Mouse (Mus musculus) stomach, embryonic 14.5 days (tissue): ENCODE measurements around the gene Acbd4. TPM values are rescaled to one million over a fixed set of nuclear protein-coding genes. Genes with fewer than 3 reads are reported as not detected.
A peak's percentile ranks its signal among the peaks of the same experiment; 100 is the strongest.

Experiments used
- ATAC-seq: fragments of 200-750 bp; cut with Nextera tagmentation; 2 replicates; pipeline ENCODE4 v1.8.0; 2017; ENCODE audit warnings: low read depth, moderate TSS enrichment; ENCODE audit not compliant: insufficient number of reproducible peaks, insufficient read depth, low FRiP score
- H3K27ac ChIP-seq: fragments of 300-500 bp; sonication (generic); 2 replicates; pipeline ENCODE4 v1.5.1; 2014; ENCODE audit warnings: mild to moderate bottlenecking, low read length, moderate library complexity, mixed read lengths
- H3K27me3 ChIP-seq: fragments of 300-500 bp; sonication (generic); 2 replicates; pipeline ENCODE4 v1.6.1; 2014; ENCODE audit warnings: low read length, control low read depth, mixed read lengths; ENCODE audit not compliant: control insufficient read depth, insufficient read depth
- H3K36me3 ChIP-seq: fragments of 300-500 bp; sonication (generic); 2 replicates; pipeline ENCODE4 v1.6.1; 2014; ENCODE audit warnings: mild to moderate bottlenecking, control low read depth, low read length, moderate library complexity, mixed read lengths; ENCODE audit not compliant: control insufficient read depth, insufficient read depth
- H3K4me1 ChIP-seq: fragments of 300-500 bp; sonication (generic); 2 replicates; pipeline ENCODE4 v1.6.1; 2014; ENCODE audit warnings: low read length, control low read depth, mixed read lengths; ENCODE audit not compliant: control insufficient read depth, insufficient read depth
- H3K4me2 ChIP-seq: fragments of 300-500 bp; sonication (generic); replicated peaks from 2 replicates; pipeline ENCODE4 v1.6.1; 2014; ENCODE audit warnings: low read depth, low read length, control low read depth
- H3K4me3 ChIP-seq: fragments of 300-500 bp; sonication (generic); 2 replicates; pipeline ENCODE4 v1.5.1; 2014; ENCODE audit warnings: low read depth, low read length, control low read depth
- H3K9ac ChIP-seq: fragments of 300-500 bp; sonication (generic); replicated peaks from 2 replicates; pipeline ENCODE4 v1.6.1; 2014; ENCODE audit warnings: low read depth, mild to moderate bottlenecking, control low read depth, low read length, moderate library complexity, mixed read lengths
- H3K9me3 ChIP-seq: fragments of 300-500 bp; sonication (generic); 2 replicates; pipeline ENCODE4 v1.6.1; 2016; ENCODE audit warnings: low read depth, low read length, control low read depth; ENCODE audit not compliant: control insufficient read depth
- WGBS: fragments of 180-500 bp; shearing (Covaris S2); extraction: QIAGEN DNeasy Blood & Tissue Kit; methylation state at CpG from one replicate; pipeline ENCODE4 v1.1.7; 2014; 5-methylcytosine and 5-hydroxymethylcytosine counted together
- polyA plus RNA-seq: library from polyadenylated mRNA; unstranded; fragments of >200 nt; fragmentation: Nextera tagmentation; extraction: Ambion mirVana; gene quantifications from 2 replicates; pipeline ENCODE4 v1.2.1, GENCODE M21; 2014

Gene Acbd4
- polyA plus RNA-seq, 1 experiment from 2014 or later = 17.7 TPM

GRCm38 (mm10) chr11:103136039-103136577, 34.6 kb downstream of the Acbd4 start:
- no peaks in the 10 kb centered on the region for H3K9me3 ChIP-seq
- ATAC-seq = no peak
- no peak overlapping the region for H3K27ac ChIP-seq
- H3K4me1 ChIP-seq = peaks cover 22% of the 10 kb centered on the region
- no peak overlapping the region for H3K4me3 ChIP-seq
- H3K4me2 ChIP-seq = no peak overlapping the region
- 69% methylated on average over 8 of the region's 8 CpGs for WGBS
- no peak overlapping the region for H3K9ac ChIP-seq
- no peaks in the 10 kb centered on the region; the same call in none of the 2 replicates for H3K36me3 ChIP-seq
- H3K27me3 ChIP-seq = no peaks in the 10 kb centered on the region

GRCm38 (mm10) chr11:103139951-103140762, 38.7 kb downstream of the Acbd4 start:
- no peaks in the 10 kb centered on the region; the same call in none of the 2 replicates for H3K36me3 ChIP-seq
- no peak overlapping the region for H3K4me2 ChIP-seq
- H3K9me3 ChIP-seq = no peaks in the 10 kb centered on the region
- no peaks in the 10 kb centered on the region for H3K27me3 ChIP-seq
- ATAC-seq = no peak
- 74% methylated on average over 14 of the region's 14 CpGs for WGBS
- no peak overlapping the region for H3K4me3 ChIP-seq
- H3K4me1 ChIP-seq = peaks cover 31% of the 10 kb centered on the region
- no peak overlapping the region for H3K9ac ChIP-seq
- peak overlapping the region; percentile 87 for H3K27ac ChIP-seq

- 0 out of 2 replicates have a peak overlapping the region, but pooled peaks have one; percentile 4 for H3K4me2 ChIP-seq
- H3K4me3 ChIP-seq = no peak overlapping the region
- H3K27me3 ChIP-seq = no peaks in the 10 kb centered on the region
- no peak overlapping the region for H3K9ac ChIP-seq
- no peaks in the 10 kb centered on the region for H3K9me3 ChIP-seq
- peaks cover 31% of the 10 kb centered on the region for H3K4me1 ChIP-seq
- no peaks in the 10 kb centered on the region; the same call in none of the 2 replicates for H3K36me3 ChIP-seq
- peak overlapping the region; percentile 87 for H3K27ac ChIP-seq
- 43% methylated on average over 6 of the region's 6 CpGs for WGBS
- ATAC-seq = no peak
These were observed 39.2 kb downstream of the Acbd4 start for GRCm38 (mm10) chr11:103140763-103141100.

- H3K27ac ChIP-seq = peak overlapping the region; percentile 87
- no peak overlapping the region for H3K9ac ChIP-seq
- 18% methylated on average over 11 of the region's 11 CpGs for WGBS
- no peaks in the 10 kb centered on the region; the same call in none of the 2 replicates for H3K36me3 ChIP-seq
- H3K9me3 ChIP-seq = no peaks in the 10 kb centered on the region
- H3K4me1 ChIP-seq = peaks cover 31% of the 10 kb centered on the region
- H3K27me3 ChIP-seq = no peaks in the 10 kb centered on the region
- no peak overlapping the region for H3K4me3 ChIP-seq
- ATAC-seq = peak; percentile 62
- H3K4me2 ChIP-seq = 0 out of 2 replicates have a peak overlapping the region, but pooled peaks have one; percentile 4
These were observed 39.8 kb downstream of the Acbd4 start for GRCm38 (mm10) chr11:103141101-103141943.

- Histone ChIP-seq H3K9ac (no peak overlapping the region), H3K9me3 (no peaks in the 10 kb centered on the region), H3K4me2 (peak overlapping the region; percentile 20; the same call in 1 of the 2 replicates), H3K36me3 (no peaks in the 10 kb centered on the region; the same call in none of the 2 replicates), H3K27ac (peak overlapping the region; percentile 87), H3K27me3 (no peaks in the 10 kb centered on the region), H3K4me1 (peaks cover 31% of the 10 kb centered on the region), H3K4me3 (no peak overlapping the region)
- 27% methylated on average over 1 of the region's 1 CpGs for WGBS
- no peak for ATAC-seq
These were observed 40.4 kb downstream of the Acbd4 start for GRCm38 (mm10) chr11:103141944-103142255.

- H3K9me3 ChIP-seq = no peaks in the 10 kb centered on the region
- H3K4me3 ChIP-seq = no peak overlapping the region; the same call in 1 of the 2 replicates
- peak; percentile 37; the same call in 1 of the 2 replicates for ATAC-seq
- 27% methylated on average over 8 of the region's 8 CpGs for whole genome bisulfite sequencing
- H3K9ac ChIP-seq = 0 out of 2 replicates have a peak overlapping the region, but pooled peaks have one; percentile 30
- peak overlapping the region; percentile 87; the same call in 1 of the 2 replicates for H3K27ac ChIP-seq
- no peaks in the 10 kb centered on the region; the same call in none of the 2 replicates for H3K36me3 ChIP-seq
- H3K27me3 ChIP-seq = no peaks in the 10 kb centered on the region
- H3K4me2 ChIP-seq = peak overlapping the region; percentile 20
- H3K4me1 ChIP-seq = peaks cover 31% of the 10 kb centered on the region
These were observed 41.1 kb downstream of the Acbd4 start for GRCm38 (mm10) chr11:103142441-103143182.

- peak overlapping the region; percentile 48 for H3K27ac ChIP-seq
These were observed 43.1 kb downstream of the Acbd4 start for GRCm38 (mm10) chr11:103144309-103145285.

More at GRCm38 (mm10) chr11:103144309-103145285, 43.1 kb downstream of the Acbd4 start:
- no peak overlapping the region for H3K9ac ChIP-seq
- no peak overlapping the region for H3K4me3 ChIP-seq
- H3K4me1 ChIP-seq = peaks cover 31% of the 10 kb centered on the region
- WGBS = 43% methylated on average over 12 of the region's 12 CpGs
- no peaks in the 10 kb centered on the region for H3K36me3 ChIP-seq
- no peaks in the 10 kb centered on the region for H3K9me3 ChIP-seq
- ATAC-seq = no peak
- no peak overlapping the region for H3K4me2 ChIP-seq
- no peaks in the 10 kb centered on the region for H3K27me3 ChIP-seq
